Mouse (Mus musculus): Measurements from ENCODE around the gene Vmn1r207-ps. TPM values are rescaled to one million over a fixed set of nuclear protein-coding genes. Genes with fewer than 3 reads are reported as not detected.
"Not testable (repeated sequence)": the region's sequence is repeated elsewhere in the genome, so short reads cannot be mapped to it uniquely, and the experiment has no call there.

Gene Vmn1r207-ps
- total RNA-seq (2021), result under 1 TPM; 0.15 to 0.20 TPM

- DNase-seq, result not testable (repeated sequence)
These were observed at the start of gene Vmn1r207-ps for GRCm38 (mm10) chr13:22729529-22729928. Gene Vmn1r207-ps, minus strand, starts transcription at chr13:22729629.

DNA sequence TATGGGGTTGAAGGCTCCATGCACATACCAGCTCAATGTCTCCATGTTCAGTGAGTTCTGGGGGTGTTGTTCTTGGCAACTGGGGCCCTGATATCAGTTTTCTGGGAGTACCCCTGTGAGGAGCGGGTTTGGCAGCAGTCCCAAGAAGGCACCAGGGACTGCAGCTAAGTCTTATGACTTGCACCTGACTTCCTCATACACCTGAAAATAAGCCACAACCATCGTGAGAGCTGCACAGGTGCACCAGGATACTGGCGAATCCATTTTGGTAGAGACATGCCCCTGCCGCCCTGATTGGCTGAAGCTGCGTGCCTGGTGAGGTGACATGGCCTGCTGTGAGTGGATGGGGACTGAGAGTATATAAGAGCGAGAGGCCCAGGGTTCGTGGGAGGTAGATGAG, 47.9 kb upstream of the Vmn1r207-ps start, which contains the start of gene Vmn1r208:
TSS of gene Vmn1r208 (minus strand) at position 101 of the 400 bp plus-strand sequence.
- not testable (repeated sequence) for DNase-seq

DNA sequence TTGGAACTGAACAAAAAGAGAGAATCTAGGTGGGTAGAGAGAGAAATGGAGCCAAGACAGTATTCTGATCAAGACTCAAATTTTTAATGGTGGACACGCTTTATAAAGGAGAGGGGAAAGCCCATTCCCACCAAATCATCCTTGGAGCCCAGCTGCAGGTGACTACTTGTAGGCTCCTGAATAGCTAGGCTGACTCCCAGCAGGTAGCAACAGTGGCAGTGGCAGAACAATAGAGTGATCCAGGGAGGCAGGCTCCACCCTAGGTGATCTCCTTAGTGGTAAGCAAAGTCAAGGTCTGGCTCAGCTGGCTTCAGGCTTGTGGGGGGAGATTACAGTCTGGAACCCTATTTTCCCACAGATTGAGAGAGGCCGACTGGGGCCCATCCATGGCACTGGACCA, 42.2 kb upstream of the Vmn1r207-ps start:
- DNase-seq, result not testable (repeated sequence)

DNA sequence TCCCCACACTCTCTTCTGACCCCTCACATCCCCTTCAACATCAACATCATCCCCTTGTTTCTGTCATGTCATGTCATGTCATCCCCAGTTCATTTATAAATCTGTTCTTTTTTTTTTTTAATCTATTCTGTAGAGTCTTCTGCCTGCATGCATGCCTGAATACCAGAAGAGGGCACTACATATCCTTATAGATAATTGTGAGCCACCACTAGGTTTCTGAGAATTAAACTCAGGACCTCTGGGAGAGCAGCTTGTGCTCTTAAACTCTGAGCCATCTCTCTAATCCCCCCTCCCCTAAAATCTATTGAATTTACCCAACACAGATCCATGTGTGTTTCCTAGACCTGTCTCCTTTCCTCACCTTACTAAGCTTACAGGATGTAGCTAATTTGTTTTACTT, 18.1 kb upstream of the Vmn1r207-ps start:
- no peak for DNase-seq

DNA sequence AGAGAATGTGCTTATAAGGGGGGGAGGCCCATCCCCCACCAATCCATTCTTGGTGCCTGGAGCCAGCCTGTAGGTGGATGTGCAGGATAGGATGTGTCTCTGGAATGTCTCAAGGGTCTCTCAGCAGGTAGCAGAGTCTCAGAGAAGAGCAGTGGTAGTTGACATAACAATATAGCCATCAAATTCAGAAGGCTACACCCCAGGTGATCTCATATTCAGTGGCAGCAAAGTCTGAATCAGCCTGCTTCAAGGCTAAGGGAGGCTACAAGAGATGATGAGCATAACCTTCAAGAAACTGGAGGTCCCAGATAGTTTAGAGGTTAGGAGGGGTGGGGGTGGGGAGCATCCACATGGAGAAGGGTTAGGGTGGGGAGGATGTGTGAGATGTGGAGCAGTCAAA, 22.5 kb downstream of the Vmn1r207-ps start:
- DNase-seq, result not testable (repeated sequence)

DNA sequence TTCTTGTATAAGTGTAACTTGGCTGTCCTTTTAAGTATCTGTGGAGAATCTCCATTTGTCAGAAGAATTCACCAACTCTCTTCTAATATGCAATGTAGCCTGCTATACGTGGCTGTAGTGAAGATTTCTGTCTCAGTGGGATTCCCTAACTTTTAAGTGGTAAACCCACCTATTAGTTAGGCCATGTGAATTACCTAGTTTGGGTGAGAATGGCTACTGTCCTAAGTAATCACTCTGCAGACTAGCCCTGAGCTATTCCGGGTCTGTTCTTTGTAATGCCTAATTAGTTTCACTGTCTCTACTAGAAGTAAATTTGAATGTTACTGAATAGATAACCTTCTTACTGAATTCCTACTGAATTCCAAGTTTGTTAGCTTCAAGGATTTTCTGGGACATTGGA, 26.5 kb downstream of the Vmn1r207-ps start:
- not testable (repeated sequence) for DNase-seq

Other genes with a start within 250 kb of the Vmn1r207-ps start
- not detected for gene Vmn1r202, start 224.2 kb downstream of the Vmn1r207-ps start, total RNA-seq (2021)
- not detected for gene Vmn1r203, start 211.5 kb downstream of the Vmn1r207-ps start, total RNA-seq (2021)
- not detected for gene Vmn1r204, start 176.4 kb downstream of the Vmn1r207-ps start, total RNA-seq (2021)
- gene Vmn1r205, start 136.6 kb downstream of the Vmn1r207-ps start, total RNA-seq (2021), result not detected
- not detected for gene Vmn1r206, start 105.4 kb downstream of the Vmn1r207-ps start, total RNA-seq (2021)
- gene Vmn1r208, start 47.8 kb upstream of the Vmn1r207-ps start, total RNA-seq (2021), result not detected
- gene Vmn1r209, start 80.1 kb upstream of the Vmn1r207-ps start, total RNA-seq (2021), result under 1 TPM in 1 of 2 experiments, not detected in 1; 0.05 TPM
- not detected for gene Vmn1r210, start 101.7 kb upstream of the Vmn1r207-ps start, total RNA-seq (2021)
- not detected for gene Vmn1r211, start 127.9 kb upstream of the Vmn1r207-ps start, total RNA-seq (2021)
- not detected for gene Vmn1r212, start 154.6 kb upstream of the Vmn1r207-ps start, total RNA-seq (2021)

Measured in layer of hippocampus, postnatal 36 days (tissue).